Mouse (Mus musculus) natural killer cell, adult 2 months (primary cell): ENCODE results near the gene Cabcoco1.
A peak's percentile ranks its signal among the peaks of the same experiment; 100 is the strongest.

Experiments used
- DNase-seq, 2 experiments: peaks; one replicate each; pipeline ENCODE4 v3.0.0; 2022; ENCODE audit warnings: low spot score in 2 of 2

The Cabcoco1 gene

DNA sequence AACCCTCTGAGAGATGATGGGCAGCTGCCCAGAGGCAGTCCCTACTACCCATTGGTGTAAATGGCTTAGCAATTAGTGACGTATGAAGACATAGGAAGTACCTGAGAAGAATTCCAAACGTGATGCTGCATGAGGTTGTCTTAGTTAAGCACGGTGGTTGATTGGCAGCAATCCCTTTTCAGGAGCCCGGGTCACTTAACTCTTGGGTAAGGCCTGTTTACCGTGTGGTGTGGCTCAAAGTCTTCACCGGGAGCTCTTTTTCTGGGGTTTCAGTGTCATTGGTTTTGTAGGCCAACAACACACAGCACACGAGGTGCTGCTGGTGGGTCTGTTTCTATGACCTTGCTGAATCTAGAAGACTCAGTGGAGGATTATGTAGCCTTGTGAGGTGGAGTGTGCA lies 105.9 kb downstream of the Cabcoco1 start:
- DNase-seq, result no peak

DNA sequence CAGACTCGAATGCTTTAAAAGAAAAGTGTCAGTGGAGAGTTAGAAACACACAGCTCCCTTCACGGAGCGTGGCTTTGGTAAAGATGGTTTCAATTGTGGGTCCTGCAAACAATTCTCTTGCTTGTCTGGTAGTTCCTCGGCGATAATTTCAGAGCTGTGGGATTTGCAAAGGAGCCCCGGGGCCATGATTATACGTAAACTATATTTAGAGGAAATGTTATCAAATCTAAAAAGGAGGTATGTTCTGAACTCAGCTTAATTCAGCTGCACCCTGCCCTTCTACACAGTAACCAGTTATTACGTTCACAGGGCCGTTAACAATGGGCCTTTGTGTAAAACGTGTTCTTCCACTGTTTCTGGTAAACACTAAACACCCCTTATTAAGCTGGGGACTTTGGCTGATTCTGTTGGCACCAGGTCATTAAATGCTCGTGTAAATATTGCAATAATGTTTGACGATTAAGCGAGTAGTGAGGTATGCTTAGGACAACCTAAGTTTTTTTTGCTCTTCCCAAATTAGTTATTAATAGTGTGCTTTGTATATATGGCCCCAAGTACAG lies 106.6 kb downstream of the Cabcoco1 start:
- no peak for DNase-seq

DNA sequence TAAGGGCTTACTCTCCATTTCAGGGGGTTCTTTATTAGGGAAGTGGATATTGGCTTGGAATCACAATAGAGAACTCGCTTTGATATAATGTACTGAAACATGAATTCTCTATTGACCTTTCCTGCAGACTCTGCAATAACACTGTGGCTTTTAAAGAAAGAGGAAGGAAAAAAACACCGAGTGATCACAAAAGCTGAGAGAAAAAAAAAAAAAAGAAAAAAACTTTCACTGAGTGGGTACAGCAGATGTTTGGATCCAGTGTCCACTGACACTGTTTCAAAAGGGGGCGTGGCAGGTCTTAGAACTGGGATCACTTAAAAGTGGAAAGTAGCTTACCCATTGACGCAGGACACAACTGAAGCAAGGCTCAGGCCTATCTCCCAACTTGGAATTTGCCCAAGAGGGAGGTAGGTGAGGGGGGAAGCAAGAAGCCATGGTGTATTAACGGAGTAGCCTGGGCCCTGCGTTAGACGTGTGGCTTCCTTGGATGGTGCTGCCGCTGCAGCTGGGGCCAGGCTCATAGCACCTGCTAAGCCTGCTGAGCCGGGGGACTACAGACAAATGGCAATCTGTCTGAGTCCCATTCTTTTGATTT lies 107.6 kb downstream of the Cabcoco1 start:
- no peak for DNase-seq

DNA sequence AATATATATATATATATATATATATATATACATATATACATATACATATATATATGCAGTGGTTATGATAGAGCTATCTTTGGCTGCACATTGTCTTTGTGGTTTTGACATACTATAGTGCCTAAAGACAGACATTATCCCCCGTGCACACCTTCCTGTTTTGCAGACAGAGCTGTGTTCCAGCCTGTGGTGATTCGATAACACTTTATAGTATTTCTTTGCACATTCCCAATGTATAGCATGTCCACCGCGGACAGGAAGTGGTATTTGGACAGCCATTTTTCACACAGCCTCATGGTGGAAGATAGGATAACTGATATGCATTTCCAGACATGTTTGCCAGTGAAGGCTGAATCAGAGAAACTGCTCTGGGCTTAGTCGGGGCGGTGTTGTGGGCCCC lies 110.3 kb downstream of the Cabcoco1 start:
- DNase-seq, result no peak

DNA sequence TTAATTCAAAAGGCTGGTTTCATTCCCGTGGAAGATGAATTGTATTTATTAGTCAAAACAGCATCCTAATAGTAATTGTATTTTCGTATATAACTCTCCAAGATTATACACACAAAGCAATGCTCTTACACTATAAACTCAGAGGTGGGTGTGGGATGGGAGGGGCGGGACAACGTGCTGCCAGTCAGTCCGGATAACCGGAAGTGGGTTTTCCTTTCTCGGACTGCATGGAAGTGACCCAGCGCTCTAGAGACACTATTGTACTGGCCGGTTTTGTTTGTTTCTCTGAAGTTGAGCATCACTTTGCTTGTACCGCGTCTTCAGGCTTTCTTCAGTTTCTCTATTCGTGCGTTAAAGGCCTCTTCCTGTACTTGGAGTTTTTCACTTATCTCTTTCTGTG lies 110.8 kb downstream of the Cabcoco1 start:
- DNase-seq, result no peak

DNA sequence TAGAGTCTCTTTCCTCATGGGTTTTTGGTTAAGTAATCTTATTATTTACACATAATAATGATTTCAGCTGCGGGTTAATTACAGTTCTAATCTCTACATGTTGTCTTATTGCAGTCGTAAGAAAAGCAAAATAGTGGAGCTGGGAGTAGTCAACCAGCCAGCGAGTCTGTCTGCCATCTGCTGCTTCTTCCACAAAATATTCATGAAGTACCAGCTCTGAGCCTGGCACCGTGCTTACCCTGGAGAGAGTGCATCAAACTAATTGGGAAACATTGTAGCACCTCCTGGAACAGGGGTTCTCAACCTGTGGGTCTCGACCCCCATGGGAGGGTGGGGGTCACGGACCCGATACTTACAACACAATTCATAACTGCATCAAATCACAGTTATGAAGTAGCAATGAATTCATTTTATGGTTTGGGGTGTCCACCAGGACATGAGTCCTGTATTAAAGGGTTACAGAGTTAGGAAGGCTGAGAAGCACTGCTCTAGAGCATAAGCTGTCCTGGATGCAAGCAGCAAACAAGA lies 121.2 kb downstream of the Cabcoco1 start:
- no peak for DNase-seq

DNA sequence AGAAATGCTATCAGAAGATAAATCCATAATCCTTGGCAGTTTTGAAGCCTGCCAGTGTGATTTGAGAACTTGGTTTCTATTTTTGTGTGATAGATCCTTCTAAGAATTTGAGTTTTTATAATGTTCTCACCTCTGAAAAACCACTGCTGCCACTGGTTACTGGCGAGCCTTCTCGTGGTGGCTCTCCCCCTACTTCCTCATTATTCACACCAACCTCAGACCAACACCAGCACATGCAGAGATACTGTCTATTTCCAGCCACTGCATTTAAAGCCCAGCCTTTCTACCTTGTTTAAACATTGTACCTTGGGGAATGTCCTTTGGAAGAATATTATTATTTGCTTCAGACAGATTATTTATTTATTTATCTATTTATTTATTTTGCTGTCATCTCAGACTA lies 121.8 kb downstream of the Cabcoco1 start:
- peak in 1 of 2 experiments; percentile 14 for DNase-seq

DNA sequence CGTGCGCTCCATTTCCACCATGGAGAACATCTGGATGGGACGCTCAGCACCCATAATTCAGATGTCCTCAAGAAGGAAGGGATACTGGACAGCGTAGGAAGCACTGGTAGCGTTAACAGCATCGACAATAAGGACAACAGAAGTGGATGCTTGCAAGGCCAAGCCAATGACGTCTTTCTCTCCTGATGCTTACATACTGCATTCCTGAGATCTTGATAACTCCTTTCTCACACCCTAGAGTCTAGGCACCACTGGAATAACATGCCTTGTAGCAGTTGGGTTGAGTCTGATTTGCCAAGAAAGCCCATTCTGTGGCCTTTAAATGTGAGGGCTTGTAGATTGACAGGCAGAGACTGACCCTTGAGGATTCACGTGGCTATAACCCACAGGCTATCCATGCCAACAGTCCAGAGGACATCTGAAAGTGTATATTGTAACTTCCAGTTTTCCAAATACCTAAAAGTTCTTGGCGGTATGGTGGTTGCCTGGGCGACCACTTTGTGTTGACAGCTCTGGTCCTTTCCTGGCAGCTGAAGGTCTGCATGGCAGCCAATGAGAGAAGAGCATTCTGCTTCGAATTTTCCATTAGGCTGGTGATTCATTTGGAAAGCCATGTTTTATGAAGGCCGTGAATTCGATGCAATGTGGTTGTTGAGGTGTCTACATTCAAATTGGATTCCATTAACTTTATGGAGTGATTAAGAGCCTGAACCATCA lies 124.5 kb downstream of the Cabcoco1 start:
- no peak for DNase-seq

DNA sequence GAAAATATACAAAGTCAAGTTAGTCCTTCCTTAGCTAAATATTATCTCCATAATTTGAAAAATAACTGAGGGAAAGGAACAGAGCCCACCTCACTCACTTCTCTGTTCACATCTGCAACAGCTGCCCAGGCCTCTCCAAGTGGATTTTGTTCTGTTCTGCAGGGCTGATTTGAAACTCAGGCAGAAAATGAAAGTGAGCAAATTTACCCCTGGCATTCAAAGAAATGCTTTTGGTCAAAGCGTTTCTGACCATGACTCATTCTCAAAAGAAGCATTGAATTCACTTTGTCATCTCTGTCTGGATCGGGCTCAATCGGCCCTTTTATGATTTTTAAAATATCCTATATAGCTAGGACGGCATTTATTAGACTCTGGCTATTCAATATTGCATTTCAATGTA lies 135.8 kb downstream of the Cabcoco1 start:
- no peak for DNase-seq

DNA sequence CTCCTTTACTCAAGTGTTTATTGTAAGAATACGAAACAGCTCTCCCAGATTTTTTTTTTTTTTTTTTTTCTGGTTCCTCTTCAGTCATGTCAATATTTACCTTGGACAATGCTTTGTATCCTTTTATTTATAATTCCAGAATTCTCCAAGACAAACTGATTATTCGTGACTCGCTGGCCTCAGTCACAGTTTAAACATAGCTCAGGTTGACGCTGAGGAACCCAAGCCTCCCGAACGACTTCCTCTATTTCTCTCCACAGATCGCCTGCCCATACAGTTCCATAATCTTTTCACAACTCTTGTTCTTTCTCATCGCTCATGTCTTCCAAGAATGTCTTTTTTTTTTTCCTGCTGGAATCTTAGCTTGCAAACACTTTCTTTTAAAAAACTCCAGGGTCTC lies 144.9 kb downstream of the Cabcoco1 start:
- no peak for DNase-seq

DNA sequence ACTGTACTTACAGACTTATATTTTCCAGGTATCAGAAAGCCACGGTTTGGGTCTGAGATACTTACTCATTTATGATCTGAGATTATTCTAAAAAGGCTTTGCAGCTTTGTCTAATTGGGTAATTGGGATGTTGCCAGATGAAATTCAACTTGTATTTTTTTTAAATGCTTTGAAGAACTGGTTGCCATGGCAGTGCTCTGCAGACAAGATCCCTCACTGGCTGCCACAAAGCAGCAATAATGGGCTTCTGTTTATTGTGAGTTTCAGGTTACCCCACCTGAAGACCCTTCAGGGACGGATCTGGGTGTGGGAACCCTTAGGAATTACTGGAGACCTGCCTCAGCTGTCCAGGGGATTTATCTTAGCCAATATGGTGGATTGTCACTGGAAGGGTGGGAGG lies 145.6 kb downstream of the Cabcoco1 start:
- DNase-seq, result no peak

DNA sequence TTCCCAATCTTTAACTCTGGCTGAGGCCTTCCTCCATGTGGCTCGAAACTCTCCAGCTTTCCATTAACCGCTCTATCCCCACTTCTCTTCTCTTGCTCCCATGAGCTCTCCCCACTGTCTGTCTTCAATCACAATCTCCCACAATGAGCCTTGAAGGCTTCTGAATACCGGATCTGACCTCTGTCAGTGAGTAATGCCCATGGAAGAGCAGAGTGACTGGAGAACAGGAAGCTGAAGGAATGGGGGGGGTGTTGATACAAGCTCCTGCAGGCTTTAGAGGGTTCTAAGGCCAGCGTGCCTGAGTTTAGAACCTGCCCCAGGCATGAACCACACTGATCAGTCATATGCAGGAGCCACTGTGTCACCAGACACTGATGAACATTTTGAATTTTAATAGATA lies 150.1 kb downstream of the Cabcoco1 start:
- no peak for DNase-seq

DNA sequence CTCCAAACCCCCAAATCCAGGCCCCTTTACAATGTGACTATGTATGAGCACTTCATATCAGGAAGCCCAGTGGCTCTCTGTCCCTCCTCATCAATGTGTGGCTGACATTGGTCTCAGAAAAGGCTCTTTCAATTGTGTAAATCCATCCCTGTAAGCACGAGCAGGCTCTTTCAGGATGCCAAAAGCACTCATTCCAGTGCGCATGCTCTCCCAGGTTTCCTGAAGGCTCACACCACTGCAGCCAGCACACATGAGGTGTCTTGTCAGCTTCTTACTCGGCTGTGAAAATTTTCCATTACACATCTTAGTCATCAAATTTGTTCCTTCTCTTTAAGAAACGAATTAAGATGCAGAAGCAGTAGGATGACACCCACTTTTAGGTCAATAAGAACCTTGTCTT lies 152.9 kb downstream of the Cabcoco1 start:
- DNase-seq, result no peak

DNA sequence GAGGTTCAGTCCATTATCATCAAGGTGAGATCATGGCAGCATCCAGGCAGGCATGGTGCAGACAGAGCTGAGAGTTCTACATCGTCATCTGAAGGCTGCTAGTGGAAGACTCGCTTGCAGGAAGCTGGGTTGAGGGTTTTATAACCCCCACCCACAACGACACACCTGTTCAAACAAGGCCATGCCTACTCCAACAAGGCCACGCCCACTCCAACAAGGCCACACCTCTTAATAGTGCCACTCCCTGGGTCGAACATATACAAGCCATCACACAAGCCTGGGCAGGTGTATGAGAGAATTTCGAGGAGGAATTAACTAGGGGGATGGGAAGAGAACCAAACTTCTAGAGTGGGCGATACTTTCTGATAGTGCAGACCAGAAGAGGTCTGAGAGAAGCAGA lies 153.6 kb downstream of the Cabcoco1 start:
- no peak for DNase-seq
